Mouse (Mus musculus): ENCODE results near the gene Moxd2. TPM values are rescaled to one million over a fixed set of nuclear protein-coding genes. Genes with fewer than 3 reads are reported as not detected.

Gene Moxd2
- polyA plus RNA-seq, 1 experiment from 2014 or later = not detected

Other genes starting within 250 kb of the Moxd2 start
- not detected in 2 replicates for gene Prss58, start 12.9 kb upstream of the Moxd2 start, polyA plus RNA-seq (2014; fragmentation: Nextera tagmentation; extraction: Ambion mirVana)
- not detected in 2 replicates for gene 1700074P13Rik, start 53.1 kb upstream of the Moxd2 start, polyA plus RNA-seq (2014; fragmentation: Nextera tagmentation; extraction: Ambion mirVana)
- not detected in 2 replicates for gene Gm4744, start 64.4 kb upstream of the Moxd2 start, polyA plus RNA-seq (2014; fragmentation: Nextera tagmentation; extraction: Ambion mirVana)
- not detected in 2 replicates for gene 1810009J06Rik, start 77.3 kb upstream of the Moxd2 start, polyA plus RNA-seq (2014; fragmentation: Nextera tagmentation; extraction: Ambion mirVana)
- gene Gm2663, start 112.0 kb upstream of the Moxd2 start, polyA plus RNA-seq (2014; fragmentation: Nextera tagmentation; extraction: Ambion mirVana) = 0.50 TPM in 1 of 2 replicates, not detected in the other
- 0.14 TPM in 1 of 2 replicates, not detected in the other for gene 2210010C04Rik, start 148.0 kb upstream of the Moxd2 start, polyA plus RNA-seq (2014; fragmentation: Nextera tagmentation; extraction: Ambion mirVana)